Mouse (Mus musculus) left cerebral cortex, postnatal 4 days (tissue): Measurements from ENCODE around the gene Mup14. TPM values are rescaled to one million over a fixed set of nuclear protein-coding genes. Genes with fewer than 3 reads are reported as not detected.
"Not testable (repeated sequence)": the region's sequence is repeated elsewhere in the genome, so short reads cannot be mapped to it uniquely, and the experiment has no call there.

Experiments
- DNase-seq: peaks from one replicate; pipeline ENCODE4 v3.0.0-alpha.2; 2022
- intact Hi-C: fragments of 180-260 bp; cut with DNase I; formaldehyde crosslinking; loops from one replicate; pipeline ENCODE4 v1.15.1; 2025
- total RNA-seq, 2 experiments: library from RNA; stranded (reverse); gene quantifications; 2 replicates each; pipeline ENCODE4 v1.2.3; 2021

Mup14 gene
- total RNA-seq = not detected

GRCm38 (mm10) chr4:61303900-61304299 lies at the start of gene Mup14:
Mup14 (minus strand) TSS chr4:61304000.
- intact Hi-C loops, DNase-seq: not testable (repeated sequence)

- intact Hi-C loops, DNase-seq: not testable (repeated sequence)
These were observed 34.3 kb upstream of the Mup14 start for GRCm38 (mm10) chr4:61338108-61338507.

Other genes with a start within 250 kb of the Mup14 start
- not detected for gene Mup13, start 75.7 kb downstream of the Mup14 start, total RNA-seq
- not detected for gene Mup15, start 135.7 kb upstream of the Mup14 start, total RNA-seq
- gene Mup16, start 215.5 kb upstream of the Mup14 start, total RNA-seq = not detected